Mouse (Mus musculus): Measurements from ENCODE around the gene Eif4e3. TPM values are rescaled to one million over a fixed set of nuclear protein-coding genes. Genes with fewer than 3 reads are reported as not detected.

The Eif4e3 gene
- 20.5 TPM for polyA plus RNA-seq (2014; fragmentation: Illumina TruSeq; extraction: RNeasy Lipid Tissue Mini Kit (QIAGEN cat#74804); ENCODE audit: low read depth, low replicate concordance)

GRCm38 (mm10) chr6:99666318-99667171, at the start of gene Eif4e3, which contains the start of gene Gm20696:
Eif4e3 (minus strand) TSS chr6:99666771.
Gm20696 (minus strand) TSS chr6:99666797.

GRCm38 (mm10) chr6:99692206-99692915, 25.8 kb upstream of the Eif4e3 start, which contains the start of gene Gpr27:
Gpr27 (plus strand) TSS chr6:99692679.

Other genes with a start within 250 kb of the Eif4e3 start
- gene Foxp1, start 144.1 kb downstream of the Eif4e3 start, polyA plus RNA-seq (2014; fragmentation: Illumina TruSeq; extraction: RNeasy Lipid Tissue Mini Kit (QIAGEN cat#74804); ENCODE audit: low read depth, low replicate concordance): 19.5 TPM
- not detected for gene Gm20696, start within 50 bp of the Eif4e3 start, polyA plus RNA-seq (2014; fragmentation: Illumina TruSeq; extraction: RNeasy Lipid Tissue Mini Kit (QIAGEN cat#74804); ENCODE audit: low read depth, low replicate concordance)
- 2.4 TPM for gene Gpr27, start 25.9 kb upstream of the Eif4e3 start, polyA plus RNA-seq (2014; fragmentation: Illumina TruSeq; extraction: RNeasy Lipid Tissue Mini Kit (QIAGEN cat#74804); ENCODE audit: low read depth, low replicate concordance)
- 0.98 TPM for gene Prok2, start 59.6 kb upstream of the Eif4e3 start, polyA plus RNA-seq (2014; fragmentation: Illumina TruSeq; extraction: RNeasy Lipid Tissue Mini Kit (QIAGEN cat#74804); ENCODE audit: low read depth, low replicate concordance)

All from adipose tissue, adult 10 weeks (tissue).